Mouse (Mus musculus) Patski (cell line): ENCODE measurements around the gene Ahsg. TPM values are rescaled to one million over a fixed set of nuclear protein-coding genes. Genes with fewer than 3 reads are reported as not detected.

Experiments
- ATAC-seq: fragments of 100-300 bp; one replicate; pipeline ENCODE4 v1.8.0; 2021
- CTCF ChIA-PET: fragments of 350-600 bp; sonication (Branson Sonifier 250); formaldehyde crosslinking; loops from one replicate; lab custom pipeline; 2022; ENCODE audit warnings: inconsistent platforms; lab: Charles Lee
- POLR2A ChIA-PET: fragments of 350-600 bp; sonication (Branson Sonifier 250); formaldehyde crosslinking; loops from one replicate; lab custom pipeline; 2022; ENCODE audit warnings: antibody characterized with exemption, inconsistent platforms; lab: Charles Lee
- DNase-seq: peaks from one replicate; pipeline ENCODE4 v3.0.0-alpha.2; 2011; ENCODE audit warnings: low read depth, low spot score
- H3K27me3 ChIP-seq: fragments of 371-371 bp; one replicate; pipeline ENCODE4 v1.5.1; 2021
- CTCF ChIP-seq: fragments of 100-300 bp; IDR thresholded peaks from one replicate; pipeline ENCODE4 v1.5.1; 2021
- in situ Hi-C: fragments of 300-500 bp; cut with MboI; formaldehyde crosslinking; loops from 3 replicates; pipeline ENCODE4 v1.11.1; 2018; ENCODE audit warnings: low pct_unique_long_range_greater_than_20kb, mixed read lengths
- polyA plus RNA-seq: library from polyadenylated mRNA; unstranded; gene quantifications from one replicate; pipeline ENCODE4 v1.2.3, GENCODE M21; 2021

Ahsg gene
- not detected for polyA plus RNA-seq

- no peak for ATAC-seq
- H3K27me3 ChIP-seq = peaks cover 7% of the 10 kb centered on the region
- ChIA-PET CTCF (interaction anchor here (1.4 kb wide), 1 partner anchor 9 kb away, joined by 4 read pairs; no protein-coding TSS in a partner anchor), POLR2A (no interaction called here)
- TF ChIP-seq CTCF = no peak
- DNase-seq = no peak
- in situ Hi-C loops = no loop called here
These were observed at the start of gene Ahsg for GRCm38 (mm10) chr16:22890683-22891510. Gene Ahsg (plus strand): TSS chr16:22891277.

DNA sequence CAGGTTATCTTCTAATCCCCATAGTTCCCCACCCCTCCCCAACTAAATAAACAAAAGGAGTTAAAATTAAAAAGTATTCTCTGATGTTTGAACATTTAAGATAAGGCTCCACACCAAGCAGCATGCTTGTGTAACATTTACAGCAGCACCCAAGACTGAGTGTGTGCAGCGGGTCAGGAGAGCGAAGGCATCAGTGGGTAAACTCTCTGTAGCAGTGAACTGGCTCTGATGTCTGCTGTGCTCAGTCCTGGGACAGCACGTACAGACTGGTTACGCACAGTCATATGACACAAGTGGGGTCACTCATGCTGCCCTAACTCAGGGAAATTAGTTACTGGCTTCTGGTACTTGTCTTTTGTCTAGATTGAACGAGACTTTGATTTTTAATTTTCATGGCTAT lies 48.2 kb upstream of the Ahsg start:
- DNase-seq (no peak), ATAC-seq (no peak)
- CTCF ChIA-PET = no interaction called here
- POLR2A ChIA-PET = no interaction called here
- in situ Hi-C loops = no loop called here
- no peaks in the 10 kb centered on the region for H3K27me3 ChIP-seq
- TF ChIP-seq CTCF = no peak

- ChIA-PET CTCF (interaction anchor here (1.0 kb wide), 1 partner anchor 9 kb away, joined by 3 read pairs; no protein-coding TSS in a partner anchor), POLR2A (no interaction called here)
- H3K27me3 ChIP-seq = no peaks in the 10 kb centered on the region
- in situ Hi-C loops = no loop called here
- DNase-seq = no peak
- TF ChIP-seq CTCF = no peak
- peak; percentile 60 for ATAC-seq
These were observed 46.8 kb upstream of the Ahsg start for GRCm38 (mm10) chr16:22844061-22844801.

DNA sequence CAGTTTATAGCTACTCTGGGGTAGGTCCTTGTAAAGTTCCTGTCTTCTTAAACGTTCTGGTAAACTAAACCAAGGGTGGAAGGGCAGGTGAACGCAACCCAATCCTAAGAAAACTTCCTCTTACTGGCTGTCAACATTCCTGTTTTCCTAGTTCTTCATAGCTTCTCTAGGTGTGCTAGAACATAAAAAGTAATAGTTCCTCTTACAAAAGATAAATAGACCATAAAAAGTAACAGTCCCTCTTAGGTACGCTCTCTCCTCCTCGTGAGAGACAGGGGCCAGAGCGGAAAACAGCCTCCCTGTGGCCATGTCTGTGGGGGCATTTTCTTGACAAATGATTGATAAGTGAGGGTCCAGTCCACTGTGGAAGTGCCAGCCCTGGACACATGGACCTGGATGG lies 46.2 kb upstream of the Ahsg start:
- CTCF ChIA-PET = interaction anchor here (1.0 kb wide), 1 partner anchor 9 kb away, joined by 3 read pairs; no protein-coding TSS in a partner anchor
- in situ Hi-C loops = no loop called here
- no peak for DNase-seq
- TF ChIP-seq CTCF = no peak
- no peak for ATAC-seq
- POLR2A ChIA-PET = no interaction called here
- H3K27me3 ChIP-seq = no peaks in the 10 kb centered on the region

DNA sequence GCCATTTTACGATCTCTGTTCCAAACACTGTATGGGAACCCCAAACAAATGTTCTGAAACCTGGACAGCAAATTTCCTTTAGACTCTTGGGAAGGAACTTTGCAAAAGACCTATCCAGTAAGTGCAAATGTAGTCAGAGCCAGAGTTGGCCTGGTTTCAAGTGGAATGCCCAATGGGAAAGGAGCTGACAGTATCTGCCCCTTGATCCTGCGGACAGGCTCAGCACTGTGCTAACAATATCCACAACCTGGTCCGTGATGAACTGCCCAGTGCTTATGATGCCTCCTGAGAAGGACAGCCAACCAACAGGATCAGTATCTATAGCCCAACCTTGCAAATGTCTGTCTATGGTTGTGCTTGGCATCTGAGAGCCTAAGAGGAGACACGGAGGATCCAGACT lies 45.6 kb upstream of the Ahsg start:
- H3K27me3 ChIP-seq = no peaks in the 10 kb centered on the region
- ATAC-seq = no peak
- ChIA-PET CTCF (interaction anchor here (1.0 kb wide), 1 partner anchor 8 kb away, joined by 3 read pairs; no protein-coding TSS in a partner anchor), POLR2A (no interaction called here)
- no peak for DNase-seq
- TF ChIP-seq CTCF = no peak
- in situ Hi-C loops = no loop called here

DNA sequence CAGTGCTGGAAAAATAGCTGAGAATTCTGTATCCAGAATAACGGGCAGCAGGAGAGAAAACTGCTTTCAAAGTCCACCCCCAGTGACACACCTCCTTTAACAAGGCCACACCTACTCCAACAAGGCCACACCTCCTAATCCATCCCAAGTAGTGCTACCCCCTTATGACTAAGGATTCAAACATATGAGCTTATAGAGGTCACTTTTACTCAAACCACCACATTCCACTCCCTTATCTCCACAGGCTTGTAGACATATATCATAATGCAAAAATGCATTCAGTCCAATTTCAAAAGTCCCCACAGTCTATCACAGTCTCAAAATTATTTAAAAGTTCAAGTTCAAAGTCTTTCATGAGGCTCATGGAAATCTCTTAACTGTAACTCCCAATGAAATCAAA lies 43.4 kb upstream of the Ahsg start:
- H3K27me3 ChIP-seq = no peaks in the 10 kb centered on the region
- in situ Hi-C loops = no loop called here
- no peak for DNase-seq
- CTCF ChIA-PET = interaction anchor here (1.4 to 2.1 kb wide), 2 partner anchors 8 to 40 kb away, joined by 3 to 6 read pairs; no protein-coding TSS in a partner anchor
- no peak for ATAC-seq
- POLR2A ChIA-PET = no interaction called here
- TF ChIP-seq CTCF = no peak

DNA sequence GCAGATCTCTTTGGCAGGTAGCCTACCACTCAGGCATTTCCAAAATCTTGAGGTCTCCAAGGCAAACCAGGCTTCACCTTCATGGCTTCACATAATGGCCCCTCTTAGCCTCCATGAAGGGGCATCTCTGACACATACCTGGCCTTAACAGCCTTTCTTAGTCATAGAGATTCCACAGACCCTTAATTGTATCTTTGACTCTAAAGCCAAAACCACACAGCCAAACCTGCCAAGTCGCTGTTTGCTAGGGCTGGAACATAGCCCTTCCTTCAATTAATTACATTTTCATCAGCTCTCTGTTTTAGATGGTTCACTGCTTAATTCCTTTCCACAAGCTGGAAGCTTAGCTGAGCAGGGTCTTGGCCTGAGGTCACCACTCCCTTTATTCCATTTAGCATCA lies 42.7 kb upstream of the Ahsg start:
- no peaks in the 10 kb centered on the region for H3K27me3 ChIP-seq
- CTCF ChIA-PET = interaction anchor here (0.9 to 2.1 kb wide), 4 partner anchors 9 to 41 kb away, joined by 3 to 6 read pairs (median 4); no protein-coding TSS in a partner anchor
- no peak for TF ChIP-seq CTCF
- in situ Hi-C loops = no loop called here
- POLR2A ChIA-PET = no interaction called here
- DNase-seq (no peak), ATAC-seq (peak; percentile 31)

GRCm38 (mm10) chr16:22852709-22853108 lies 38.4 kb upstream of the Ahsg start:
- CTCF ChIA-PET = no interaction called here
- TF ChIP-seq CTCF = no peak
- in situ Hi-C loops = no loop called here
- no peak for DNase-seq
- no peak for ATAC-seq
- no peaks in the 10 kb centered on the region for H3K27me3 ChIP-seq
- POLR2A ChIA-PET = no interaction called here

DNA sequence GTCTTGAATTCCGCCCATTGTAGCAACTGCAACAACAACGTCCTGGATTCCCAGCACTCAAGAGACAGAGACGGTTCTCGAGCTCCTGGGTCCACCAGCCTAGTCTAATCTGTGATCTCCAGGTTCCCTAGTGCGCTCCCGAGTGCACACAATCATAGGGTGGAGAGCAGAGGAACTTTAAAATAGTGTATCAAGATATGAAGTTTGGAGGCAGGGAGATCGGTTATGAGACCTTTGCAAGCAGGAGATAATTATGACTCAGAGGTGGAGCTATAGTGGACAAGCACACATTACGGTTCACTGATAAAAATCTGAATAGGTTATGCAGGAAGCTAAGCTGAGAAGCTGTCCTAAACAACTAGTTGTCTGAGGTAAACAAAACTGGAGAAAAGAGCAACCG lies 34.3 kb upstream of the Ahsg start:
- in situ Hi-C loops = no loop called here
- POLR2A ChIA-PET = no interaction called here
- TF ChIP-seq CTCF = no peak
- ATAC-seq = no peak
- CTCF ChIA-PET = interaction anchor here (0.7 kb wide), 1 partner anchor 8 kb away, joined by 4 read pairs; no protein-coding TSS in a partner anchor
- DNase-seq = no peak
- no peaks in the 10 kb centered on the region for H3K27me3 ChIP-seq

DNA sequence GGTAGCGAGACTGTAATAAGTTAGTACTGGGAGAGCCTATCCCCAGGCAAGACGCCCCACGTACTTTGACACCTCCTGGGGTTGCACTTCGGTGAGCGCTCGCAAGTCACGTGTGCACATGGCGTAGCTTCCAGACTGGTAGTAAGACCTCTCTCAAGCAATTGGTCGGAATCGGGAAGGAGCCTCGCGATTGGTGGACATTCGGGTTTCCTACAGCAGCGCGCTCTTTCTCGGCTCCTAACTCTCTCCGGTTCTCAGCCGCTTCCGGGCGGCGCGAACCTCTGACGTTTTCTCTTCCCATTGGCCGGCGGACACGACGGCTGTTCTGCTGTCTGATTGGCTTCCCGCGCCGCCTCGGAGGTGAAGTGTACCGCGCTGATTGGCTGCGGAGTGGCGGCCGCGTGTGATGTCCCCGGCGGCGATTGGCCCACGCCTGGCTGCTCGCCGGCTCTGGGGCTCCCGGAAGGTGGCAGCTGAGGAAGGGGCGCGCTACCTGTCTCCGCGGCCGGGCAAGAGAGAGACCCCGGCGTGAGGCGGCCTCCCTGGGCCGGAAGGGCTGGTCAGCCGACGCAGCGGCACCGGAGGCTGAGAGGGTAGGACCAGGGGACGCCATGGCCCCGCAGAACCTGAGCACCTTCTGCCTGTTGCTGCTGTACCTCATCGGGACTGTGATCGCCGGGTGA lies 33.5 kb upstream of the Ahsg start, which contains the start of the genes Tbccd1 and Dnajb11:
Gene Tbccd1, minus strand, starts transcription at position 239 of the 683 bp plus-strand sequence.
Gene Dnajb11, plus strand, starts transcription at position 415 of the 683 bp plus-strand sequence.
- in situ Hi-C loops = no loop called here
- no peak for TF ChIP-seq CTCF
- CTCF ChIA-PET = interaction anchor here (0.7 kb wide), 1 partner anchor 9 kb away, joined by 4 read pairs; no protein-coding TSS in a partner anchor
- ATAC-seq (peak; percentile 98), DNase-seq (peak; percentile 90)
- POLR2A ChIA-PET = no interaction called here
- H3K27me3 ChIP-seq = no peaks in the 10 kb centered on the region
